Mouse (Mus musculus): ENCODE data around the gene Plxnc1. TPM values are rescaled to one million over a fixed set of nuclear protein-coding genes. Genes with fewer than 3 reads are reported as not detected.

Plxnc1 gene
- polyA plus RNA-seq, 1 experiment from 2014 or later = 0.95 TPM

- H3K4me1 ChIP-seq (ENCODE audit: insufficient read depth, low read length) = no peaks in the 10 kb centered on the region
- no peak for ATAC-seq (ENCODE audit: low FRiP score, low TSS enrichment)
- no peak overlapping the region for H3K27ac ChIP-seq (ENCODE audit: low read length)
- no peak overlapping the region for H3K4me2 ChIP-seq (replicated peaks; ENCODE audit: low read depth, low read length)
- H3K4me3 ChIP-seq (ENCODE audit: low read length) = no peak overlapping the region
- H3K9ac ChIP-seq (replicated peaks; ENCODE audit: low read length) = no peak overlapping the region
- WGBS = 77% methylated on average over 9 of the region's 9 CpGs
- no peaks in the 10 kb centered on the region for H3K9me3 ChIP-seq (ENCODE audit: low read length)
- no peaks in the 10 kb centered on the region for H3K27me3 ChIP-seq (ENCODE audit: insufficient read depth, low read length)
- H3K36me3 ChIP-seq (ENCODE audit: insufficient read depth, low read length) = no peaks in the 10 kb centered on the region
Observed at GRCm38 (mm10) chr10:94864199-94864928, 80.3 kb downstream of the Plxnc1 start.

GRCm38 (mm10) chr10:94863251-94863650, 81.4 kb downstream of the Plxnc1 start:
- no peak overlapping the region for H3K9ac ChIP-seq (replicated peaks; ENCODE audit: low read length)
- H3K27me3 ChIP-seq (ENCODE audit: insufficient read depth, low read length) = no peaks in the 10 kb centered on the region
- no peaks in the 10 kb centered on the region for H3K36me3 ChIP-seq (ENCODE audit: insufficient read depth, low read length)
- no peak overlapping the region for H3K27ac ChIP-seq (ENCODE audit: low read length)
- H3K4me2 ChIP-seq (replicated peaks; ENCODE audit: low read depth, low read length) = no peak overlapping the region
- no peaks in the 10 kb centered on the region for H3K4me1 ChIP-seq (ENCODE audit: insufficient read depth, low read length)
- H3K9me3 ChIP-seq (ENCODE audit: low read length) = no peaks in the 10 kb centered on the region
- ATAC-seq (ENCODE audit: low FRiP score, low TSS enrichment) = no peak
- no peak overlapping the region for H3K4me3 ChIP-seq (ENCODE audit: low read length)
- WGBS = 79% methylated on average over 9 of the region's 9 CpGs

- H3K9me3 ChIP-seq (ENCODE audit: low read length) = no peaks in the 10 kb centered on the region
- H3K4me2 ChIP-seq (replicated peaks; ENCODE audit: low read depth, low read length) = no peak overlapping the region
- WGBS = 90% methylated on average over 4 of the region's 4 CpGs
- H3K27ac ChIP-seq (ENCODE audit: low read length) = no peak overlapping the region
- no peak overlapping the region for H3K4me3 ChIP-seq (ENCODE audit: low read length)
- no peaks in the 10 kb centered on the region for H3K36me3 ChIP-seq (ENCODE audit: insufficient read depth, low read length)
- no peaks in the 10 kb centered on the region for H3K27me3 ChIP-seq (ENCODE audit: insufficient read depth, low read length)
- ATAC-seq (ENCODE audit: low FRiP score, low TSS enrichment) = no peak
- H3K9ac ChIP-seq (replicated peaks; ENCODE audit: low read length) = no peak overlapping the region
- no peaks in the 10 kb centered on the region for H3K4me1 ChIP-seq (ENCODE audit: insufficient read depth, low read length)
Observed at GRCm38 (mm10) chr10:94860870-94861269, 83.8 kb downstream of the Plxnc1 start.

DNA sequence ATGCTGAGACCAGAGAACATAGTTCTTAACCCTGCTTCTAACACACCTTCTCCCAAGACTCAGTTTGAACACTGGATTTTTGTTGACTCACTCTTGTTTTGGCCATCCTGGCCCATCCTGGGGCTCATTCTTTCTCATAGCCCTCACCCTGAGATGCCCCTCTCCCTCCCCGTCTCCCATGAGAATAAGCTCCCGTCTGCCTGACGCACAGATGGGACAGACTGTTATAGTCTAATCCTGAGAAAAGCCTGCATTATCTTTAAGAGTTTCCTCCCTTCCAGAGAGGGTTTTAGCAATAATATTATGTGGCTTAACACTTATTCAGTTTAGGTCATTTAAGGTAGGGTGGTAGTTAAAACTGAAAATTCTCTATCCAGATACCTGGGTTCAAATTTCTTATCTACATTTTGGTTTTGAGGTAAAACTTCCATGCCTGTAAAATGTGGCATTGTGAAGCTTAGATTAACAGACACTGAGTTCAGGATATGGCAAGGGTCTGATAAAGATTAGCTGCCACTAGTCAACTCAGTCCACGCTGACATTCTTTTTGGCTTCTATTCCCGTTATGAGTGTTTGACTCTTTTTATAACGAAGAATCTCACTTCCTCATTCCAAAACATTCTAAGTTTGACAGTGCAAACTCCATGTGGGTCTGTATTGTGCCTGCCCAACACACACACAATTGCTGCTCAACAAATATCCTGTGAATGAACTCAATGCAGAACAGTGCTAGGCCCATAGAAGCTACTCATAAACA, 86.2 kb downstream of the Plxnc1 start:
- H3K36me3 ChIP-seq (ENCODE audit: insufficient read depth, low read length) = no peaks in the 10 kb centered on the region
- no peak overlapping the region for H3K27ac ChIP-seq (ENCODE audit: low read length)
- no peaks in the 10 kb centered on the region for H3K4me1 ChIP-seq (ENCODE audit: insufficient read depth, low read length)
- no peak overlapping the region for H3K9ac ChIP-seq (replicated peaks; ENCODE audit: low read length)
- H3K4me3 ChIP-seq (ENCODE audit: low read length) = no peak overlapping the region
- no peaks in the 10 kb centered on the region for H3K27me3 ChIP-seq (ENCODE audit: insufficient read depth, low read length)
- no peaks in the 10 kb centered on the region for H3K9me3 ChIP-seq (ENCODE audit: low read length)
- WGBS = 89% methylated on average over 6 of the region's 6 CpGs
- no peak for ATAC-seq (ENCODE audit: low FRiP score, low TSS enrichment)
- H3K4me2 ChIP-seq (replicated peaks; ENCODE audit: low read depth, low read length) = no peak overlapping the region

DNA sequence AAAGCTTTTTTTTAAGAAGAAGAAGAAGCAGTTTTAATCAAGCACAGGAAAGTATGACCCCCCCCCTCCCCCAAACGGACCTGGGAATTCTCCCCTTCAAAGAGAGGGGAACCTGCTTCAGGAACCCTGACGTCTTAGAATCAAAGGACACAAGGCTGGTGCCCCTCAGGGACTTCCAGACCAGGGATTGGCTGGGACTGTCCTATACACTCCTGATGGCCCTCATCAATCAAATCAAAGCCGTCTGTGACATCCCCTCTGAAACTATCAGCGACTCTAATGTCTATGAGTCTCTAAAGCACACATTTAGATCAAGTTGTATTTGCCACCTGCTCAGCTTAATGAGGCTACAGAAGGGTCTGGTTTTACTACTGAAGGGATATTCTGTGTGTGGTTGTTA, 94.1 kb downstream of the Plxnc1 start:
- Histone ChIP-seq H3K4me2 (replicated peaks; ENCODE audit: low read depth, low read length) (no peak overlapping the region), H3K4me3 (ENCODE audit: low read length) (no peak overlapping the region), H3K27me3 (ENCODE audit: insufficient read depth, low read length) (no peaks in the 10 kb centered on the region), H3K9ac (replicated peaks; ENCODE audit: low read length) (no peak overlapping the region), H3K27ac (ENCODE audit: low read length) (no peak overlapping the region), H3K4me1 (ENCODE audit: insufficient read depth, low read length) (no peaks in the 10 kb centered on the region), H3K36me3 (ENCODE audit: insufficient read depth, low read length) (no peaks in the 10 kb centered on the region), H3K9me3 (ENCODE audit: low read length) (no peaks in the 10 kb centered on the region)
- ATAC-seq (ENCODE audit: low FRiP score, low TSS enrichment) = no peak
- WGBS = 26% methylated on average over 4 of the region's 4 CpGs

DNA sequence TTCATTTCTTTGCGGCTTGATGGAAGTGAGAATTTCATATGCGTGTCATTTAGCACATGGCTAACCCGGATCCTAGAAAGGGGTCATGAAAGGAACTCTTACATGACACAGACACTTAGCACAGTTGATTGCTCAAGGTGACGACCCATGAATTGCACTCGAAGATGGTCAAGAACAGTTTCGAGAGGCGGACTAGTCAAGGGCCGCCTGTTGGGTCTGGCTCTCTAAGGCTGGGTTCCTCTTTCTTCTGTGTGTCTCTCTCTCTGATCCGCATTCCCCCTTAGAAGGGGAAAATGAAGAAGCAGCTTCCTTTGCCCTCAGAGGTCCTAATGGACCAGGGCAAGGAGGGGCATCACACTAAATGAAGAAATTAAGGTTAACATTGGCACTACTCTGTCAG, 94.7 kb downstream of the Plxnc1 start:
- Histone ChIP-seq H3K36me3 (ENCODE audit: insufficient read depth, low read length) (no peaks in the 10 kb centered on the region), H3K9ac (replicated peaks; ENCODE audit: low read length) (no peak overlapping the region), H3K4me2 (replicated peaks; ENCODE audit: low read depth, low read length) (no peak overlapping the region), H3K4me1 (ENCODE audit: insufficient read depth, low read length) (no peaks in the 10 kb centered on the region), H3K4me3 (ENCODE audit: low read length) (no peak overlapping the region), H3K27ac (ENCODE audit: low read length) (no peak overlapping the region), H3K27me3 (ENCODE audit: insufficient read depth, low read length) (no peaks in the 10 kb centered on the region), H3K9me3 (ENCODE audit: low read length) (no peaks in the 10 kb centered on the region)
- 71% methylated on average over 9 of the region's 9 CpGs for WGBS
- no peak for ATAC-seq (ENCODE audit: low FRiP score, low TSS enrichment)

DNA sequence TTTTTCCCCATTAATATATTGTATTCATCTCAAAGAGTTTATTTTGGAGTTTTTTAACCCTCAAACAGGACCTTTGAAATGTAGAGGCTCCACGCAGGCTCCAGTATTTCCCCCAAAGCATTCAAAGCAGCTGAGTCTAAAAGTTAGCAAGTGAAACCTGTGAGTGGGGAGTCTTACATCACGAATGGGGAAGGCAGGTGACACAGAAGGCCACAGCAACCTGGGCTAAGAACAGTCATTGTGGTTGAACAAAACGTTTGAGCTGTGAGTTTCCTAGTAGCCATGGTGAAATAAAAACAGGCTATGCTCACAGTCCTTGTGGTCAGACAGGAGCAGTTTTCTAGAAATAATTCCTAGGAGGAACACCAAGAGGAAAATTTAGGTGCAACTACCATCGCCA, 95.3 kb downstream of the Plxnc1 start:
- no peak overlapping the region for H3K27ac ChIP-seq (ENCODE audit: low read length)
- no peaks in the 10 kb centered on the region for H3K27me3 ChIP-seq (ENCODE audit: insufficient read depth, low read length)
- ATAC-seq (ENCODE audit: low FRiP score, low TSS enrichment) = no peak
- H3K9me3 ChIP-seq (ENCODE audit: low read length) = no peaks in the 10 kb centered on the region
- 74% methylated on average over 4 of the region's 4 CpGs for WGBS
- H3K4me3 ChIP-seq (ENCODE audit: low read length) = no peak overlapping the region
- H3K36me3 ChIP-seq (ENCODE audit: insufficient read depth, low read length) = no peaks in the 10 kb centered on the region
- H3K4me2 ChIP-seq (replicated peaks; ENCODE audit: low read depth, low read length) = no peak overlapping the region
- H3K4me1 ChIP-seq (ENCODE audit: insufficient read depth, low read length) = no peaks in the 10 kb centered on the region
- no peak overlapping the region for H3K9ac ChIP-seq (replicated peaks; ENCODE audit: low read length)

DNA sequence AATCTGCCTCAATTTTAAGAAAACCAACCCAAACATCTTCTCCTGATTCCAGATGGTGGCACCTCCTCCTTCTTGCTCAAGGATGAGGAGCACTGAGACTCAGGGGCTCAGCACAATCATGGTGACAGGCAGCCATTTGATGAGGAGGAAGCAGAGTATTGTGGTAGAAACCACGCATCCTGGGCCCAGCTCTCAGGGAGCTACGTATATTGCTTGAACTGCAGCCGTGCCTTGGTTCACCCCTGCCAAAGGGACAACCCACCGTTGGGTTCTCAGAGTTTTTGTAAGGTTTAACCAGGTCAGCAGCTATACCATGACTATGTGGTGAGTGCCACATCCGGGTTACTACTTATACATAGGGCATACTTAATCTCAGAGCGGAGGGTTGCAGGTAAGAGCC, 96.3 kb downstream of the Plxnc1 start:
- no peaks in the 10 kb centered on the region for H3K27me3 ChIP-seq (ENCODE audit: insufficient read depth, low read length)
- H3K36me3 ChIP-seq (ENCODE audit: insufficient read depth, low read length) = no peaks in the 10 kb centered on the region
- no peak overlapping the region for H3K27ac ChIP-seq (ENCODE audit: low read length)
- no peak overlapping the region for H3K4me3 ChIP-seq (ENCODE audit: low read length)
- no peak overlapping the region for H3K9ac ChIP-seq (replicated peaks; ENCODE audit: low read length)
- no peak overlapping the region for H3K4me2 ChIP-seq (replicated peaks; ENCODE audit: low read depth, low read length)
- H3K4me1 ChIP-seq (ENCODE audit: insufficient read depth, low read length) = no peaks in the 10 kb centered on the region
- ATAC-seq (ENCODE audit: low FRiP score, low TSS enrichment) = no peak
- H3K9me3 ChIP-seq (ENCODE audit: low read length) = no peaks in the 10 kb centered on the region
- WGBS = 91% methylated on average over 6 of the region's 6 CpGs

- WGBS = 86% methylated on average over 8 of the region's 8 CpGs
- H3K27me3 ChIP-seq (ENCODE audit: insufficient read depth, low read length) = no peaks in the 10 kb centered on the region
- H3K36me3 ChIP-seq (ENCODE audit: insufficient read depth, low read length) = no peaks in the 10 kb centered on the region
- H3K4me3 ChIP-seq (ENCODE audit: low read length) = no peak overlapping the region
- no peak overlapping the region for H3K27ac ChIP-seq (ENCODE audit: low read length)
- H3K9me3 ChIP-seq (ENCODE audit: low read length) = no peaks in the 10 kb centered on the region
- H3K4me2 ChIP-seq (replicated peaks; ENCODE audit: low read depth, low read length) = no peak overlapping the region
- H3K4me1 ChIP-seq (ENCODE audit: insufficient read depth, low read length) = no peaks in the 10 kb centered on the region
- no peak for ATAC-seq (ENCODE audit: low FRiP score, low TSS enrichment)
- H3K9ac ChIP-seq (replicated peaks; ENCODE audit: low read length) = no peak overlapping the region
Observed at GRCm38 (mm10) chr10:94846501-94847105, 98.0 kb downstream of the Plxnc1 start.

- H3K4me3 ChIP-seq (ENCODE audit: low read length) = no peak overlapping the region
- no peak overlapping the region for H3K4me2 ChIP-seq (replicated peaks; ENCODE audit: low read depth, low read length)
- no peaks in the 10 kb centered on the region for H3K27me3 ChIP-seq (ENCODE audit: insufficient read depth, low read length)
- WGBS = 84% methylated on average over 6 of the region's 6 CpGs
- no peaks in the 10 kb centered on the region for H3K4me1 ChIP-seq (ENCODE audit: insufficient read depth, low read length)
- ATAC-seq (ENCODE audit: low FRiP score, low TSS enrichment) = no peak
- no peaks in the 10 kb centered on the region for H3K9me3 ChIP-seq (ENCODE audit: low read length)
- H3K27ac ChIP-seq (ENCODE audit: low read length) = no peak overlapping the region
- no peak overlapping the region for H3K9ac ChIP-seq (replicated peaks; ENCODE audit: low read length)
- H3K36me3 ChIP-seq (ENCODE audit: insufficient read depth, low read length) = no peaks in the 10 kb centered on the region
Observed at GRCm38 (mm10) chr10:94844692-94845091, 99.9 kb downstream of the Plxnc1 start.

Measured in kidney, embryonic 16.5 days (tissue).